Mouse (Mus musculus): ENCODE data around the gene St5.

GRCm38 (mm10) chr7:109702721-109703120, 684 bp downstream of the St5 start:
- no peak for TF ChIP-seq CTCF (IDR thresholded peaks at IDR 0.05; ENCODE audit: borderline replicate concordance, extremely low read depth, insufficient read depth, insufficient read length)
- no peak for TF ChIP-seq POLR2A (IDR thresholded peaks at IDR 0.05; ENCODE audit: borderline replicate concordance, extremely low read depth, insufficient read depth, insufficient read length, poor library complexity, severe bottlenecking)
